Mouse (Mus musculus): Measurements from ENCODE around the gene Irak2.

Irak2 gene

DNA sequence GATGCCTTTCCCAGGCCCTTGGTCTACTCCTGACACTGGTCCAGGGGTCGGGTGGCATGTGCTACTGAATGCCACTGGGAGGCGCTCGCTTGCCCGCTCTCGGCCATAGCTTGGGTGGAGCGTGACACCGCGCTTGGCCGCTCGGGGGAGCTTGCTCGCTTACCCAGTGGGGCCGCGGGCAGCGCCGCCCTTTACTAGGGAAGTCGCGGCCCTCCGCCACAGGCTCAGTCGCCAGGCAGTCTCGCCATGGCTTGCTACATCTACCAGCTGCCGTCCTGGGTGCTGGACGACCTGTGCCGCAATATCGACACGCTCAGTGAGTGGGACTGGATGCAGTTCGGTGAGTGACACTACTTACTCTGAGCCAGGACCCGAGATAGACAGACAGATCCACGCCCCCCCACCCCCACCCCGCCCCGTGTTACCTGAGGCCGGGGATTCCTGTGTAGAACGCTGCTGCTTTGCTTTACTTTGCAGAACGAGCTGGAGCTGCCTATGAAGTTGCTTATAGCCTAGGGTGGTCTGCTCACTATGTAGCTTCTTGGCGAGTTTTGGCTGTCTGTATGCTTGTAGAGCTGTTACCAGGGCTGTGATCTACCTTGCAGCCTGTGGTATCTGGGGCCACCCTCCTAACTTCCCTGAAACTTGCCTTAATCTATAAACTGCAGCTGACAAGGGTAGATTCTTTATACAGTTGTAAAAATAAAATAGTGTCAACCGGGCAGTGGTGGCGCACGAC, at the start of gene Irak2:
TSS of gene Irak2 (plus strand) at position 166 of the 739 bp plus-strand sequence.
- DNase-seq, result peak; percentile 95 to 96

DNA sequence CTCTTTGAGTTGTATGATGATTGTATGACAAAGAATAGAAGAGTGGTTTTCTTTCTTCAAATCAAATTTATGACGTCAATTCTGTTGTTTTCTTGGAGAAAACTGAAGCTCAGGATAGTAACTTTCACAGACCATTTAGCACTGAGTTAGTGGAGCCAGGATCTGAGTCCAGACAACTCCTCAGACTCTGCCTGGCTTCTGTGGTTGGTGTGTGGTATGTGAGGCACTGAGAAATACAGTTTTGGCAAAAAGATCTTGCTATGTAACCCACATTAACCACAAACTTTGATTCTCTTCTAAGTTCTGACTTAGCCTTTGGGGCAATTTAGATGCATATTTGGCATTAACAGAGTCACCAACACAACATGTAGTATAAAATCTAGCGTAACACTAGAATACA, 45.6 kb upstream of the Irak2 start:
- DNase-seq, result no peak

DNA sequence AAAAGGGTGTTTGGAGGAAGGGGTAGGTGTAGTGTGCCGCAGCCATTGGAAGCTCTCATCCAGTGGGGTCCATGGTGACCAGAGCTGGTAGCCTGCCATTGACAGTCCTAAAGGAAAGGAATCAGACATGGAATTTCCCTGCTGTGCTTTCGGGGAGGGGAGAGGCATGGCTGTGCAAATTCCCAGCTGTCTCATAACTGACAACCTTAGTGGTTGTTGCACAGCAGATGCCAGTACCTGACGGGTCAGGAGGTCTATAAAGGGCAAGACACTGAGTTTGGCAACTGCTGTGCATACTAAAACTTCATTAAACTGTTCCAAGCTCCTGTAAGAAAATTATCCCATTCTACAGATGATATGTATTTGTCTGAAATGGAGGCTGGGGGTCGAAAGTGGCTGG, 40.3 kb upstream of the Irak2 start:
- no peak for DNase-seq

DNA sequence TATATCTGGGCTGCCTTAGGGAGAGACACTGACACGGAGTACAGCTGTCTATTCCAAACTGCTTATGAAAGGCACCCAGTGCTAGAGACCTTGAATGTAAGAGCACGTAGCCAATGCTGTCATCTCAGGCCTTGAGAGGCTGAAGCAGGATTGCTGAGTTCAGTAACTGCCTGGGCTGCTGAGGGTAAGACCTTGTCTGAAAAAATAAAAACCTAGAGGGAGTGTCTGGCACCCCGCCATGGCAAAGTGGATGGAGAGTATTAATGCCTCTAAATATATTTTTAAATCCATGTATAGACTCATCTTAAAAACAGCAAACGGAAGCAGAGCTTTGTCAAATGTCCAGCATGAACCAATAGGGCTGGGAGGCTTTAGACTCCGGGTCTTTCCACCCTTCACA, 38.4 kb upstream of the Irak2 start:
- DNase-seq, result no peak

DNA sequence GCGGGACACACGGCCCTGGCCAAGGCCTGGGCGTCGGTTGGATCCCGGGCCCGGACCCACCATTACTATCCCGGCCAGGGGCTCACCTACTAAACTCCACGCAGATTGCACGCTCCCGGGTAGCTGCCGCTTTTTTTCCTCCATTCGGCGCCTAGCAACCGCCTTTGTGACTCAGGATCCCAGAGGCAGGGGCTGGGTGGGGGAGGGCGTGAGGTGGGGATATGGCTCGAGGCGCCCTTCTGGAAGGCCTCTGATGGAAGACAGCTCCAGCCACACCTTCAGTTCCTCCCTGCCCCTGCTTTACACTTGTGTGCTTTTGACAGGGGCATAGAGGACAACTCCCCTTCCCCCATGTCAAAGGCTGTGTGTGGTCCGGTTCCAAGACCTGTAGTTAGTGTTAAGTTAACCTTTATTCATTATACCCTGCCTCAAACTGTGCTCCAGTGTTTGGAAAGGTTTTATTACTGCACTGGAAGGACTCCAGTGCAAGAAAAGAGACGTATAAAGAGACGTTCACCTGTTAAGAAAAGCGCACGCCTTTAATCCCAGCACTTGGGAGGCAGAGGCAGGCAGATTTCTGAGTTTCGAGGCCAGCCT, 37.6 kb upstream of the Irak2 start, which contains the start of gene Fancd2os:
TSS of gene Fancd2os (minus strand) at position 173 of the 597 bp plus-strand sequence.
- DNase-seq, result no peak

DNA sequence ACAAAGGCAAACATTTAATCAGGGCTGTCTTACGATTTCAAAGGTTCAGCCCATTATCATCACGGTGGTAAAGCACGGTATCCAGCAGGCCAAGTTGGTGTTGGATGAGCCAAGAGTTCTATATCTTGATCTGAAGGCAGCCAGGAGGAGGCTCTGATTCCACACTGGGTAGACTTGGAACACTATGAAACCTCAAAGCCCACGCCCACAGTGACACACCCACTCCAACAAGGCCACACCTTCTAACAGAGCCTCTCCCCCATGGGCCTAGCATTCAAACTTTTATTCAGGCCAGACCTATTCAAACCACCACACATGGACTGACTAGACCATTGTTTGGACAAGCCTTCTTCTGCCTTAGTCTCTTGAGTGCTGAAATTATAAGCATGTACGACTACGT, 35.4 kb upstream of the Irak2 start:
- no peak for DNase-seq

DNA sequence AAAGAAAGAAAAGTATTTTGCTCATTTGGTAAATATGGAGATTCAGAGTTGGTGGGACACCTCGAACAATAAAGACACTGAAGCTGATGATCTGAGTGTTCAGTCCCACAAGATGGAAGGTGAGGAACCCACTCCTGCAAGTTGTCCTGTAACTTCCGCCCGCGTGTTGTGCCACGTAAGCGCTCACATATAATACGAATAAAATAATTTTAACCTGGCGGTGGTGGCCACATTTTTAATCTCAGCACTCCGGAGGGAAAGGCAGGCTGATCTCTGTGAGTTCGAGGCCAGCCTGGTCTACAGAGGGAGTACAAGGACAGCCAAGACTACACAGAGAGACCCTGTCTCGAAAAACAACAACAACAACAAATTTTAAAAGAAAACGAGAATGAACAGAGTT, 34.3 kb upstream of the Irak2 start:
- DNase-seq, result no peak

DNA sequence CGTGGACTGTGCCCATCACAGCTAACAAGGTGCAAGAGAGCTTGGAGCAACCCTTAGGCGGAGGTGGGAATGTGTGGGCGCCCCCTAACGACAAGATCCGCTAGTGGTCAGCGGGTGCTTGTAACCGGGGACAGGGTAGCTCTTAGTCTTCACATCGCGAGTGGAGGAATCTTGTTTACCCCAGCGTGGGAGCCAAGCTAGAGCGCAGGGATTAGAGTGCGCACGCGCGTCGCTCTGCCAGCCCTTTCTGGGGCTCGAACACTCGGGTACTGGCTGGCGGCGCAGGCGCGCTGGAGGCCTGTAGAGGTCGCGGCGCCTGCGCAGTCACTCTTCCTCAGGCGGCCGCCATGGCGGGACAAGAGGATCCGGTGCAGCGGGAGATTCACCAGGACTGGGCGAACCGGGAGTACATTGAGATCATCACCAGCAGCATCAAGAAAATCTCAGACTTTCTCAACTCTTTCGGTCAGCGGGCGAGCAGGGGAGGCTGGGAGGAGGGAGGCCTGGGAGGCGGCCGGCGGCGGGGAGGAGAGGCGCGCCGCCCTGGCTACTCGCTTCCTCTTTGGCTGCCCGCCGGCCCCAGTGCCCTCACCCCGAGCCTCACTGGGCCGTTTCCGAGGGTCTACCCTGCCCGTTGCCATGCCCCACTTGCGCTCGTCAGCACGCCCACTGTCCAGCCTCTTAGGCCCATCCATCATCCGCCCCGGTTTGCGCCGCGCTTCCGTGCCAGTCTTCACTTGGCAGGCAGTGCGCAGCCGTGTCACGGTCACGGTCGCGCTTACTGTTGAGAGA, 33.6 kb upstream of the Irak2 start, which contains the start of gene Brk1:
TSS of gene Brk1 (plus strand) at position 341 of the 792 bp plus-strand sequence.
- DNase-seq, result peak; percentile 87 to 90

DNA sequence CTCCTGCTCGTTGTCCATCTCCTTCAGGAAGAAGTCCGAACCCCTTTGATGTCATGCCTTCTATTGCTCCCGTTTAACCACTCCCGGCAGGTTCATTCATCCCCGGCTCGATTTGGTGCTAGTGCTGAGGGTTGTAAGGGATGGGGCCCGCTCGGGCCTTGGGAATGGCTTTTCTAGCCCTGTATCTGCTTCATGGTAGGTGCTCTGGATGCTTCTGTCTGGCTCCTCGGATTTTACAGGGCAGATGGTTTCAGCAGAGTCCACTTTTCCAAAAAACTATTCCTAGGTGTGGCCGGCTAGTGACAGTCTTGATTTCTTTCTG, 33.1 kb upstream of the Irak2 start:
- no peak for DNase-seq

DNA sequence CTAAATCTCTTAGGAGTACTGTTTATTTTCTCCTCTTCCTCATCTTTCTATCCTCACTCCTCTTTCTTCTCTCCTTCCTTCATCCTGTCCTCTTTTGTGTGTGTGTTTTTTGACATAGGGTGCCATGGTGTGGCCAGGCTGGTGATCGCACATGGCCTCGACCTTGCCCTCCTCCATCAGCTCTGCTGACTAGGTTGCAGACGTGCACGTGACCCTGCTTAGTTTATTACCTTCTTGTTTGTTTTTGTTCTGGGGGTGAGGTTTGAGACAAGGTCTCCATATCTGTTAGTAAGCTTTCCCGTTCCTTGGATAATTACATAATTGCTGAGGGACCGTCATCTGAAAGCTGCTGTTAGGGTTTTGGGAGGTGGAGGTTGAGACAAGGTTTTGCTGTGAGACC, 29.4 kb upstream of the Irak2 start:
- no peak for DNase-seq

DNA sequence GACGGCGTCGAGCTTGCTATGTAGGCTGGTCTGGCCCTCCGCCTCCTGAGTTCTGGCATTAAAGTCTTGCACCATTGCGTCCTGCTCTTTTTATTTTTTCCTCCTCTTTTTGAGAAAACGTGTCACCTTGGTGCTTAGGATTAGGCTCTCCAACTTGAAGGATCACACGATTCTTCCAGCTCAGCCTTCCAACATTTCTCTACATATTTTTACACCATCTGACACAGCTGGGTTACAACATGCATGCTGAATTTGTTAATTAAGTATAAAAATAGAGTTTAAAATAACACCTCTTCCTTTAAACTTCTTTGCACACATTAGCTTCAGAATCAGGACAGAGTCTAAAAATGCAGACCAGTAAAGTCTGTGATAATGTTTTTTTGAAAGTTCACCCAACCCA, 29.0 kb upstream of the Irak2 start:
- DNase-seq, result no peak

DNA sequence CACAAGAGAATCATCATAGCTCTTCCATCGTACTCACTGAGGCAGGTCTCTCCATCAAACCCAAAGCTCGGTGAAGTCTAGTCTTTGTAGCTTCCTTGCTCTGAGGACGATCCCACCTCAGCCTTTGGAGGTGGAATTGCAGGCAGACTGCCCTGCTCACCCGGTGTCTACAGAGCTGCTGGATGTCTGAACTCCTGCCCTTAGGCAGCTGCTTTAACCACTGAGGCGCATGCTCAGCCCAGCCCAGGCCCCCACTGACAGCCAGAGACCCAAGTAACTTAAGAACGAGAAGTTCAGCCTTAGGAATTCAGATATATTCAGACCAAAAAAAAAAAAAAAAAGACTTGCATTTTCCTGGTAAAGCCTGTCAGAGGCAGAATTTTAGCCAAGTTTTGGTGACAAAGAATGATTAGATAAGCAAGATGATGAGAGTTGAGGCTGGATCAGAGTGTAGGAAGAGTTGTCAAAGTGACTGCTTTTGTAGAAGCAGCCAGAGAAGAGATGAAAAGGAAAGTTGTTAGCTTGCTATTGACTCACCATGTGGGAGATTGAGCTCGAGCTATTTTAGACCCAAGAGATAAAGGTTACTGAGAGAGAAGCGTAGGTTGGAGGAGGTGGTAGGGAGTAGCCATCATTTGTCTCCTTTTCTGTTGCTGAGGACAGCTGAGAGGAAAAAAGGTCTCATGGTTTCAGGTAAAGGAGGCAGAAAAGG, 25.9 kb upstream of the Irak2 start:
- no peak for DNase-seq

DNA sequence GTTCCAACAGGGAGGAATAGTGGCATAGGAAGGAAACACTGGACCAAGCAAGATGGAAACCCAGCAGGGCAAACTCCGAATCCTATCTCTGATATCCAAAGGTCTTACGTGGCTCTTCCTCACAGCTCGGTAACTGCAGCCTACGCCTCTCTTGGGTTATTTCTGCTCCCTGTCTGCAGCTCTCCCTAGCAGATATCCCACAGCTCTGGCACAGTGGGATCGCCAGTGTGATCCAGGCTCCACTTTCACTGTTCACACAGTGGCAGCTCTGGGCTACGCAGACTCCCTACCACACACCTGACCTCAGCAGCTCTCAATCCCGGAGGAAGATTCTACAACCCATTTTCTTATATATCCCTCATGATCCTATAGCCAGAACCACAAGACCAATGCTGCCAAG, 24.1 kb upstream of the Irak2 start:
- DNase-seq, result no peak

DNA sequence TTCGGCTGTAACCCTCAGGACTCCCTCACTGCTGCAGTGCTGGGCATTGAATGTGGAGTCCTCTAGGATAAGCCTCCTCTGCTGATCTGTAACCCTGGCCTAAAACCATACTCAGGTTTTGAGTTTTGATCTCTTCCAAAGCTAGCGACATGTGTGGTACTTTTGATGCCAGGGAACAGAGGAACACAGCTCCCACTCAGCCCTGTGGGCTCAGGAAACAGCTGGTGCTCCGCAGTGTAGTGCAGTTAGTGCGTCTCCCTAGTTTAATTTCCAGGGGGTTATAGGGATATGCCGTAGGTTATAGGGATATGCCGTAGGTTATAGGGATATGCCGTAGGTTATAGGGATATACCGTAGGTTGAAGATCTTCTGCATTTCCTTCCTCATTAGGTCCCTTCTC, 23.3 kb upstream of the Irak2 start:
- DNase-seq, result no peak

DNA sequence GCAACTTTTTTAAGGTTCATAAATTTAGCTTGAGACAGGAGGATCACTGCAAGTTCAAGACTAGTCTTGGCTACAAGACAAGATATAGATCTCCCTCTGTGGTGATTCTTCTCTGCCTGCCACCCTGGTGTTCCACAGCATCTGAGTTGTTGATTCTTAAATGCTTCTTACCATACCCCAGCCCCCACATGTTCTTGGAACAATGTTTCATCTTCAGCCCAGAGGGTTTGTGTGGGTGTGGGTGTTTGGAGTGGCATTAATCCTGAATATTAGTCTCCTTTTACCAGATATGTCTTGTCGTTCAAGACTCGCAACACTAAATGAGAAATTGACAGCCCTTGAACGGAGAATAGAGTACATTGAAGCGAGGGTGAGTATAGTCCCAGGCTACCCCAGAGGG, 22.8 kb upstream of the Irak2 start:
- no peak for DNase-seq

DNA sequence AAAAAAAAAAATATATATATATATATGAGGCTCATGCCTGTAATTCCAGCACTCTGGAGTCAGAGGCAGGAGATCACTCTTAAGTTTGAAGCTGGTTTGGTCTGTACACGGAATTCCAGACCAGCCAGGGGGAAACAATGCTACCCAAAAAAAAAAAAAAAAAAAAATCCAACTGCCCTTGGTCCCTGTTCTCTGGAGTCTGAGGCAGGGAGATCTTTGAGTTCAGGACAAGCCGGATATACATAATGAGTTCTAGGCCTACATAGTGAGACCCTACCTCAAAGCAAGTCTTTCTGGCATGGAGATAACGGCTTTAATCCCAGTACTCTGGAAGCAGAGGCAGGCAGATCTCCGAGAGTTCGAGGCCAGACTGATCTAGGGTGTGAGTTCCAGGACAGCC, 14.9 kb upstream of the Irak2 start:
- DNase-seq, result no peak

DNA sequence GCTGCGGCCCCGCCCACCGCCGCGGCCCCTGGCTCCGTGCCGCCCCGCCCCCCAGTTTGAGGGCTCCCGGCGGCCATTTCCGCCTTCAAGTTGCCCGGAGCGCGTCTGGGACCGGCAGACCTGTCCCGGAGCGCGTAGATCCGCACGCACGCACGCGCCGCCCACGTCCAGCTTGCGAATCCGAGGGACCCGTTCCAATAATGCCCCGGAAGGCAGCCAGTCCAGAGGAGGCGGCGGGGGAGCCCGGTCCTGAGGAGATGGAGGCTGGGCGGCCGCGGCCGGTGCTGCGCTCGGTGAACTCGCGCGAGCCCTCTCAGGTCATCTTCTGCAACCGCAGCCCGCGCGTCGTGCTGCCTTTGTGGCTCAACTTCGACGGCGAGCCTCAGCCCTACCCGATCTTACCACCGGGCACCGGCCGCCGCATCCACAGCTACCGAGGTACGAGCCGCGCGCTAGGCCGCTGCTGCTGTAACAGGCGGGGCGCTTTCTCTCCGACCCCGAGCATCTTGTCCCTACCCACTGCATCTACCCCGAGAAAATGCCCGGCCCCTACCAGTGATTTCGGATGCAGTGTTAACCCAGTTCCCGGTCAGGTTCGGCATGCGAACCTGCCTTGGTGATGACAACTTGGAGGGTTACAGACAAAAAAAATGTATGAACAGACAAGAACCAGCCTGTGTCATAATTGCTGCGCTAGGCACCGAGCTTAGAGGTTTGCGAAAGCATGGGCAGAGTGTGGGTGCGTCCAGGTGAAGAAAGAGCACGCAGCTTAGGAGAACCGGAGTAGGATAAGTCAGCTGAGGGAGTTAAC, 14.1 kb upstream of the Irak2 start, which contains the start of gene Vhl:
TSS of gene Vhl (plus strand) at position 19 of the 811 bp plus-strand sequence.
- DNase-seq, result peak; percentile 88 to 91

DNA sequence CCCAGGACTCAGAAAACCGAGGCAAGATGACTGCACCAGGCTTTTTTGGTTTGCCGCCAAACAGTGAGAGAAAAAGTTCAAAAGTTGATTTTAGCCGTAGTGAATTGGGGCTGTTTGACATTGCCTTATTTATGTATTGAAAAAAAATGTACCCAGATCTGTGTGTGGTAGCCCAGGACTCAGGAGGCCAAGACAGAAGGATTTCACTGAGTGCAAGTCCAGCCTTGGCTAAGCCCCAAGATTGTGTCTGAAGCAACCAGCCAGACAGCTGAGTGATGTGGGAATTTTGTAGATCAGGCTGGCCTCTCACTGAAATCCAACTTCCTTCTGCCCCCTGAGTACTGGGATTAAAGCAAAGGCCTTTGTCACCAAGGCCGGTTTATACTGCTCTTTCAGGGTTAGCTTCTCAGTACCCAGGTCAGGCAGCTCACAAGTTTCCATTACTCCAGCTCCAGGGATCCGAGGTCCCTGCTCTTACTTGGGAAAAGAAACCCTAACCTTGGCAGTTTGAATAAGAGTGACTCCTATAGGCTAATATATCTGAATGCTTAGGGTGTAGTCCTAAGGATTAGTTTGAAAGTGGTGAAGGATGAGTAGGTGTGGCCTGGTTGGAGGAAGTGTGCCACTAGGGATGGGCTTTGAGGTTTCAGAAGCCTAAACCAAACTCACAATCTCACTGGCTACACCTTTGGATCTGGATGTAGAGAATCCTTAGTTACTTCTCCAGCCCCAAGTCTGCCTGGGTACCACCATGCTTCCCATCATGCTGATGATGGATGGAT, 13.1 kb upstream of the Irak2 start:
- peak in 1 of 2 experiments; percentile 12 for DNase-seq

DNA sequence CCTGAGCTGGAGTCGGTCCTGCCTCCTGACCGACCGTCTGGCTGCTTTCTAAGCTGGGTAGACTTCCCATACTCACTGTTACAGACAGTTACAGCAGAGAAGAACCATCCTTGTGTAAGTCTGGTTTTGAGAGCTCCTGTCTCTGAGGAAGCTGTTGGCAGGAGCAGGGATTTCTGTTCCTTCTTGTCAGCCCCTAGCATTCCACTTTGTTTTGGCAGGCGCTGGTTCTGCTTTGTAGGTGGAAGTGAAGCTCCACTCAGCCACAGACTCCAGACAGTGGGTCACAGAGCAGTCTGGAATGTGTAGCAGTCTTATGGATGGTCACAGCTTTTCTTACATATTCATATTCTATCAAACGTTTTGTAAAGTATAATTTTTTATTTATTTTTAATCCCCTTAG, 7.9 kb upstream of the Irak2 start:
- DNase-seq, result no peak

DNA sequence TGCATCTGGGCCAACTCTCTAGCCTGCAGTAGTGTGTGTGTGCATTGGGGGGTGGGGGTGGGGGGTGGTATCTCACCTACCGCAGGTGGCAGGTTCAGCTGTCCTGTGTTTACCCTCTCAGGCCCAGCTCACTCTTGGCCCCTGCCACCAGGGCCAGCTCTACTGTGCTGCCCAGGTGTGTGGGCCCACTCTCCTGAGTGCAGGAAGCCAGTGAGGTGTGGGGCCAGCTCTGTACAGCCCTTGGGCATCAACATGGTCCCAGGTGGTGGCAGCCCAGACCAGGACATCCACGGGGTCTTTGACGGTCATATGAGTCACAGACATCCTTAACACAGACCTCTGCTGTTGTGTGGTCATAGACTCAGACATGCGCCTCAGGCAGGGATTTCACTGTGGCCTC, 5.4 kb upstream of the Irak2 start:
- no peak for DNase-seq

DNA sequence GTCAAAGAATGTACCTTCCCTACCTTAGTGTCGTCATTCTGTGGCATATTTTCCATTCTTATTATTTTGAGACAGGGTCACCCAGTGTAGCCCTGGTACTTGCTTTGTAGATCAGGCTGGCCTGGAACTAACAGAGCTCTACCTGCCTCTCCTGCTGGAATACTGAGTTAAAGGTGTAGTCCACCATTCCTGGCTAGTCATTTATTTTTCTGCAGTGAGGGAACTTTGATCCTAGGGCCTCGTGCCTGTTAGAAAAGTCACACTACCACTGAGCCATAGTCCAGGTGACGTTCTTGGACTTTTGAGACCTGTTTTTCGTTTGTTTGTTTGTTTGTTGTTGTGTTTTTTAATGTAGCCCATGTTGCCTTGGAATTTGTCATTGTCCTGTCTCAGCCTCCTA, 934 bp downstream of the Irak2 start:
- no peak for DNase-seq

DNA sequence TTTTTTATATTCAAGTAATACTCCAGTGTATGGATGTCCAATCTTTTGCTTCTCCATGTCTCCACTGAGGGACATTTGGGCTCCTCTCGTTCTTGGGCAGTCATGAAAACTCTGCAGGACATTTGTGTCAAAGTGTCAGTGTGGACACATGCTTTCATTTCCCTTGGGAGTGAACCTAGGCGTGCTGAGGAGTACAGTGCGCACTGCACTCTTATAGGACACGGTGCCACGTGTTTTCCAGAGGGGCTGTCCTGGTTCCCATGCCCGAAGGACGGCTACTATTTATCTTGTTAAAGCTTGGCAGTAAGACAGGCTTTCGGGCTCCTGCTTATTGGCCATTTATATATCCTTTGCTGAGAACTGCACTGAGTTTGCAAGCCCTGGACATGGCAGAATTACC, 4.3 kb downstream of the Irak2 start:
- no peak for DNase-seq
